Mouse (Mus musculus): Measurements from ENCODE around the gene Crhr1.

GRCm38 (mm10) chr11:104132580-104133441 is at the start of gene Crhr1:
- no peak for TF ChIP-seq CTCF (IDR thresholded peaks at IDR 0.05; ENCODE audit: extremely low read depth, insufficient read length, insufficient replicate concordance, low read depth, low read length)
- no peak for TF ChIP-seq POLR2A (IDR thresholded peaks at IDR 0.05; ENCODE audit: low read depth, low read length)
